Mouse (Mus musculus) MEL (cell line): ENCODE measurements at regions not wholly inside any gene's neighbourhood (a gene's known extent, or its start where the extent isn't known, plus 50 kb on each side); places are given as distances from the start of the nearest gene placed in this dataset.

Source experiments
- DNase-seq: peaks from one replicate; pipeline ENCODE4 v3.0.0; 2011; ENCODE audit warnings: low read depth, low spot score
- H3K27ac ChIP-seq: 2 replicates; pipeline ENCODE4 v1.5.1; 2012; ENCODE audit warnings: low read depth, mild to moderate bottlenecking, control low read depth, low read length, moderate library complexity; ENCODE audit not compliant: control insufficient read depth
- H3K27me3 ChIP-seq, 2 experiments: fragments of 150-350 bp in 1 of 2; sonication (generic) in 1 of 2; 2 replicates each; pipeline ENCODE4 v1.6.1; 2012; ENCODE audit warnings: low read length in 2 of 2, mild to moderate bottlenecking in 2 of 2, improper control_type of control experiment in 1 of 2, moderate library complexity in 1 of 2; ENCODE audit not compliant: insufficient read depth in 2 of 2, control insufficient read depth in 1 of 2
- H3K36me3 ChIP-seq, 2 experiments: 2 replicates each; pipeline ENCODE4 v1.6.1; 2012 to 2014; ENCODE audit warnings: low read length in 2 of 2, improper control_type of control experiment in 1 of 2, inconsistent platforms in 1 of 2, mild to moderate bottlenecking in 1 of 2; ENCODE audit not compliant: insufficient read depth in 2 of 2, control insufficient read depth in 1 of 2
- H3K4me1 ChIP-seq, 2 experiments: fragments of 150-350 bp in 1 of 2; sonication (generic) in 1 of 2; 2 replicates each; pipeline ENCODE4 v1.6.1; 2012; ENCODE audit warnings: low read length in 2 of 2, improper control_type of control experiment in 1 of 2, mild to moderate bottlenecking in 1 of 2; ENCODE audit not compliant: insufficient read depth in 2 of 2, control insufficient read depth in 1 of 2
- H3K4me3 ChIP-seq, 2 experiments: fragments of 150-350 bp in 1 of 2; sonication (generic) in 1 of 2; 2 replicates each; pipeline ENCODE4 v1.5.1; 2012; ENCODE audit warnings: low read depth in 2 of 2, low read length in 2 of 2, mild to moderate bottlenecking in 2 of 2, moderate library complexity in 2 of 2, control low read depth in 1 of 2, improper control_type of control experiment in 1 of 2; ENCODE audit not compliant: control insufficient read depth in 1 of 2, insufficient read depth in 1 of 2
- H3K79me2 ChIP-seq: 2 replicates; pipeline ENCODE4 v1.6.1; 2012; ENCODE audit warnings: mild to moderate bottlenecking, low read length, moderate library complexity; ENCODE audit not compliant: control insufficient read depth, poor library complexity, insufficient read depth
- H3K9ac ChIP-seq: 2 replicates; pipeline ENCODE4 v1.6.1; 2012; ENCODE audit warnings: low read depth, mild to moderate bottlenecking, control low read depth, low read length, moderate library complexity; ENCODE audit not compliant: control insufficient read depth, poor library complexity, severe bottlenecking
- H3K9me3 ChIP-seq: fragments of 150-350 bp; sonication (generic); replicated peaks from 2 replicates; pipeline ENCODE4 v1.6.1; 2012; ENCODE audit warnings: mild to moderate bottlenecking, low read length, improper control_type of control experiment, moderate library complexity; ENCODE audit not compliant: insufficient read depth
- BHLHE40 ChIP-seq: IDR thresholded peaks from 2 replicates; pipeline ENCODE4 v1.6.1; 2012; ENCODE audit warnings: low read depth, mild to moderate bottlenecking, inconsistent platforms, low read length, improper control_type of control experiment, borderline replicate concordance
- E2F4 ChIP-seq: IDR thresholded peaks from 2 replicates; pipeline ENCODE4 v1.6.1; 2011; ENCODE audit warnings: low read depth, low read length, improper control_type of control experiment, borderline replicate concordance
- ETS1 ChIP-seq: IDR thresholded peaks from 2 replicates; pipeline ENCODE4 v1.6.1; 2012; ENCODE audit warnings: low read depth, mild to moderate bottlenecking, inconsistent platforms, low read length, improper control_type of control experiment, moderate library complexity
- GATA1 ChIP-seq: IDR thresholded peaks from 2 replicates; pipeline ENCODE4 v1.6.1; 2011; ENCODE audit warnings: low read depth, low read length, improper control_type of control experiment
- JUND ChIP-seq: IDR thresholded peaks from 2 replicates; pipeline ENCODE4 v1.6.1; 2011; ENCODE audit warnings: low read depth, mild to moderate bottlenecking, improper control_type of control experiment, low read length
- MAFK ChIP-seq: IDR thresholded peaks from 2 replicates; pipeline ENCODE4 v1.6.1; 2011; ENCODE audit warnings: low read depth, mild to moderate bottlenecking, low read length, improper control_type of control experiment, borderline replicate concordance
- MAX ChIP-seq: IDR thresholded peaks from 2 replicates; pipeline ENCODE4 v1.6.1; 2011; ENCODE audit warnings: low read length, improper control_type of control experiment
- MYC ChIP-seq: IDR thresholded peaks from 2 replicates; pipeline ENCODE4 v1.6.1; 2011; ENCODE audit warnings: low read depth, mild to moderate bottlenecking, low read length, improper control_type of control experiment, moderate library complexity
- NELFE ChIP-seq: IDR thresholded peaks from 2 replicates; pipeline ENCODE4 v1.6.1; 2011; ENCODE audit warnings: low read depth, low read length, improper control_type of control experiment
- POLR2A ChIP-seq, 2 experiments: IDR thresholded peaks; 2 replicates each; pipeline ENCODE4 v1.6.1; 2011 to 2012; ENCODE audit warnings: low read length in 2 of 2, mild to moderate bottlenecking in 2 of 2, control low read depth in 1 of 2, improper control_type of control experiment in 1 of 2, low read depth in 1 of 2, moderate library complexity in 1 of 2; ENCODE audit not compliant: control insufficient read depth in 1 of 2, insufficient read depth in 1 of 2, poor library complexity in 1 of 2
- POLR2AphosphoS2 ChIP-seq: IDR thresholded peaks from 2 replicates; pipeline ENCODE4 v1.6.1; 2011; ENCODE audit warnings: low read length, improper control_type of control experiment
- RAD21 ChIP-seq: IDR thresholded peaks from 2 replicates; pipeline ENCODE4 v1.6.1; 2011; ENCODE audit warnings: mild to moderate bottlenecking, low read depth, low read length, improper control_type of control experiment
- RCOR1 ChIP-seq: IDR thresholded peaks from 2 replicates; pipeline ENCODE4 v1.6.1; 2012; ENCODE audit warnings: low read depth, mild to moderate bottlenecking, inconsistent platforms, low read length, improper control_type of control experiment
- SIN3A ChIP-seq: IDR thresholded peaks from 2 replicates; pipeline ENCODE4 v1.6.1; 2012; ENCODE audit warnings: low read length, improper control_type of control experiment, inconsistent platforms
- TAL1 ChIP-seq: IDR thresholded peaks from 2 replicates; pipeline ENCODE4 v1.6.1; 2012; ENCODE audit warnings: mild to moderate bottlenecking, inconsistent platforms, low read length, moderate library complexity, mixed read lengths
- TBP ChIP-seq: IDR thresholded peaks from 2 replicates; pipeline ENCODE4 v1.8.0; 2011; ENCODE audit warnings: low read depth, low read length, improper control_type of control experiment
- USF2 ChIP-seq, 2 experiments: IDR thresholded peaks; 2 replicates each; pipeline ENCODE4 v1.6.1; 2011 to 2012; ENCODE audit warnings: improper control_type of control experiment in 2 of 2, low read length in 2 of 2, borderline replicate concordance in 1 of 2, inconsistent platforms in 1 of 2, low read depth in 1 of 2, mild to moderate bottlenecking in 1 of 2; ENCODE audit not compliant: insufficient read depth in 1 of 2
- ZKSCAN1 ChIP-seq: IDR thresholded peaks from 2 replicates; pipeline ENCODE4 v1.6.1; 2012; ENCODE audit warnings: low read depth, mild to moderate bottlenecking, inconsistent platforms, low read length, improper control_type of control experiment, moderate library complexity

DNA sequence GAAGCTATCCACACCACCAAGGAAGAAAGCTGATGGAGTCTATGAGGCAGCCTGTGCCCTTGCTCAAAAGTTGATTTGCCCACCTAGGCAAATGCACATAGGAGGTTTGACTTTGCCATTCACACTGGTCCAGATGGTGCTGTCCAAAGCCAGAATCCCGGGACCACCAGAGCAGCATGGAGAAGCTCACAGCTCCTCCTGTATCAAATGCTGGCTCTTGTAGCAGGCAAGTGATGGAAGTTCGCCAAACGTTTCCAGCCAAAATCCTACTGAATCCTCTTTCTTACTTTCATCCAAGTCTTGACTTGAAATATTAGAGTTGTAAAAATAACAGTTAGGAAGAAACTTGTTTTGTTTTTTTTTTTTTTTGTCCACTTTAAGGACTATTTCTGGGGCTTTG lies 1093.6 kb downstream of the Diaph2 start:
- H3K27ac ChIP-seq, result no peak overlapping the region
- H3K27me3 ChIP-seq, result no peaks in the 10 kb centered on the region
- no peak for DNase-seq
- H3K79me2 ChIP-seq, result no peaks in the 10 kb centered on the region
- TF ChIP-seq NELFE (no peak), JUND (no peak), E2F4 (no peak), MAX (no peak), MAFK (no peak), MYC (no peak), TAL1 (no peak), POLR2AphosphoS2 (no peak), BHLHE40 (no peak), USF2 (IDR thresholded peaks at IDR 0.05; ENCODE audit: borderline replicate concordance in 1 of 2, insufficient read depth in 1 of 2, low read depth in 1 of 2, low read length in 2 of 2) (no peak), TBP (no peak), GATA1 (no peak), ETS1 (no peak), RAD21 (no peak), RCOR1 (no peak), POLR2A (IDR thresholded peaks at IDR 0.05; ENCODE audit: control insufficient read depth in 1 of 2, insufficient read depth in 1 of 2, low read depth in 1 of 2, low read length in 2 of 2, poor library complexity in 1 of 2) (no peak), SIN3A (no peak), ZKSCAN1 (no peak)
- H3K9ac ChIP-seq, result no peak overlapping the region
- H3K4me1 ChIP-seq, result no peaks in the 10 kb centered on the region
- no peaks in the 10 kb centered on the region for H3K9me3 ChIP-seq
- H3K36me3 ChIP-seq, result peaks cover 0 to 2% of the 10 kb centered on the region in 2 experiments; a peak in 1 of 4 replicates
- H3K4me3 ChIP-seq, result no peak overlapping the region

DNA sequence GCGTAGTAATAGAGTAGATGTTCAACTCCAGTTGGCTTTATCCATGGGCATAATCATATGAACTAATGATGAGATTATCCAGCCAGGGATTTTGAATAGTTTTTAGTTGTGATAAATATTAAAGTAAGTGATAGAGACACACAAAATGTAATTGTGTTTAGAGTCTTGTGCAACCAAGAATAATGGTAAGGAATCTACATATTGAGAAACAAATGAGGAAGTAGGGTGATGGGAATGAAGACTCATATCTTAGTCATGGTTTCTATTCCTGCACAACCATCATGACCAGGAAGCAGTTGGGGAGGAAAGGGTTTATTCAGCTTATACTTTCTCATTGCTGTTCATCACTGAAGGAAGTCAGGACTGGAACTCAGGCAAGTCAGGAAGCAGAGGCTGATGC lies 1117.0 kb downstream of the Diaph2 start:
- Histone ChIP-seq H3K27me3 (no peaks in the 10 kb centered on the region), H3K9me3 (no peaks in the 10 kb centered on the region), H3K4me3 (no peak overlapping the region), H3K9ac (no peak overlapping the region), H3K36me3 (no peaks in the 10 kb centered on the region), H3K27ac (no peak overlapping the region)
- TF ChIP-seq RCOR1, result no peak
- TF ChIP-seq, all 39 proteins: peak for 0
- Histone ChIP-seq H3K4me1 (no peaks in the 10 kb centered on the region), H3K79me2 (no peaks in the 10 kb centered on the region)
- DNase-seq, result peak; percentile 44
